Mouse (Mus musculus): ENCODE results near the gene Patz1.

DNA sequence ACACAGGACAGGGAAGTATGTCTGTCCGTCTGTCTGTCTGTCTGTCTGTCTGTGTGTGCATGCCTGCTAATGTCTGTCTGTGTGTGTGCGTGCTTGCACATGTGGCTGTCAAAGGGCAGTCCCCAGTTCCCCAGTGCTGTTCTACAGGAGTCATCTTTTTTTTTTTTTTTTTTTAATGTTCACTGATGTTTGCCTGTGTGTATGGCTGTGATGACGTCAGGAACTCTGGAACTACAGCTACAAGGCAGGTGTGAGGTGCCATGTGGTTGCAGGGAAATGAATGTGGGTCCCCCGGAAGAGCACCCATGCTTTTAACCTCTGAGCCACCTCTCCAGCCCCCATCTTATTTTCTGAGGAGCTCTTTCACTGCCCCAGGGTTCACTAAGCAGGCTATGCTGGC lies 21.2 kb downstream of the Patz1 start:
- TF ChIP-seq POLR2A (IDR thresholded peaks at IDR 0.05; ENCODE audit: extremely low read depth, insufficient read depth, low read length) (no peak), CTCF (IDR thresholded peaks at IDR 0.05; ENCODE audit: extremely low read depth, insufficient read depth, low read length) (no peak)
